ENCODE assay signal across 28 mouse cellular contexts in the genomic region with DNA sequence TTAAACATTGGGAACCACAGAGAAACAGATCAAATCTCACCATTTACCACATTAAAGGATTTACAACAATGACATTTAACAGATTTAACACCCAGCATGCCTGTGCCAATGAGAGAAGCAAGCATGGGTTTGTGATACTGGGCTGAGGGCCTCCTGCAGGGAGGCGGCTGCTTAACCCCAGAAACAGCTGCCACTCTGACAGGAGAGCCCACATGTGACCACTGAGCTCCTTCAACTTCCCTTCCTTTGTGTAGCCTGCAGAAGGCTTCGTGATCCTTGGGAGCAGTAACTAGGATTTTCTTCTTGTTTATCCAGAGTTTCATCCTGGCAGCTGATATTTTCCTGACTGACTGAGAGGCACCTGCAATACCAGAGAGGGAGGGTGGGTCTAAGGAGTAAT. TPM values are rescaled to one million over a fixed set of nuclear protein-coding genes. Genes with fewer than 3 reads are reported as not detected.
A peak's percentile ranks its signal among the peaks of the same experiment; 100 is the strongest.
DNase-seq lines count a peak whose midpoint lies in the region; ATAC-seq and TF ChIP-seq lines count a peak whose summit lies in the region.
"Had no signal": no experiment of that assay in that cellular context is flagged by ENCODE, and none has a peak within 500 bp of the region (broad histone marks: within the 10 kb centered on the region; RNA-seq: fewer than 3 reads in every experiment).

No protein-coding gene starts in this region.

- no peak overlapping the region for H3K9ac ChIP-seq in embryonic facial prominence, embryonic 14.5 days (ENCODE audit: low read depth, low read length)
- H3K9ac ChIP-seq: embryonic facial prominence, embryonic 12.5 days; forebrain, embryonic 12.5 days; forebrain, embryonic 15.5 days; hindbrain, embryonic 12.5 days; hindbrain, embryonic 15.5 days had no signal

- intact Hi-C loops in left cerebral cortex, postnatal 4 days (cut with DNase I): no loop called here
- intact Hi-C loops in left cerebral cortex, adult 2 months (cut with DNase I): no loop called here

- no peaks in the 10 kb centered on the region for H3K4me1 ChIP-seq in embryonic facial prominence, embryonic 14.5 days (ENCODE audit: control insufficient read depth, insufficient read depth, low read length)
- H3K4me1 ChIP-seq in embryonic facial prominence, embryonic 10.5 days: peaks cover 3% of the 10 kb centered on the region; the same call in 1 of the 2 replicates
- H3K4me1 ChIP-seq: embryonic facial prominence, embryonic 12.5 days; forebrain, embryonic 15.5 days; hindbrain, embryonic 12.5 days; hindbrain, embryonic 15.5 days had no signal

- no peak overlapping the region for H3K27ac ChIP-seq in embryonic facial prominence, embryonic 14.5 days (replicated peaks; ENCODE audit: low read depth, low read length)
- no peak overlapping the region for H3K27ac ChIP-seq in embryonic facial prominence, embryonic 10.5 days (replicated peaks)
- no peak overlapping the region for H3K27ac ChIP-seq in left cerebral cortex, adult 2 months
- H3K27ac ChIP-seq: embryonic facial prominence, embryonic 12.5 days; forebrain, embryonic 12.5 days; forebrain, embryonic 15.5 days; heart, adult 2 months; hindbrain, embryonic 12.5 days; hindbrain, embryonic 15.5 days had no signal

- ATAC-seq in embryonic facial prominence, embryonic 14.5 days (ENCODE audit: low read depth): no peak
- ATAC-seq: activated CD4-positive, CD25-positive, alpha-beta regulatory T cell, adult 4 months; forebrain, embryonic 15.5 days; inflammation-experienced regulatory T-cells, adult 6 months had no signal

- no peak overlapping the region for H3K4me3 ChIP-seq in embryonic facial prominence, embryonic 14.5 days (ENCODE audit: low read depth, low read length)
- no peak overlapping the region for H3K4me3 ChIP-seq in embryonic facial prominence, embryonic 10.5 days
- H3K4me3 ChIP-seq in left cerebral cortex, adult 2 months: no peak overlapping the region
- H3K4me3 ChIP-seq: embryonic facial prominence, embryonic 12.5 days; erythroblast, embryonic 14.5 days; forebrain, embryonic 12.5 days; forebrain, embryonic 15.5 days; heart, adult 2 months; hindbrain, embryonic 12.5 days; hindbrain, embryonic 15.5 days had no signal

- WGBS in embryonic facial prominence, embryonic 14.5 days: 26% methylated on average over 2 of the region's 2 CpGs
- WGBS in embryonic facial prominence, embryonic 10.5 days: 42% methylated on average over 2 of the region's 2 CpGs

- no peaks in the 10 kb centered on the region for H3K27me3 ChIP-seq in embryonic facial prominence, embryonic 14.5 days (replicated peaks; ENCODE audit: control insufficient read depth, insufficient read depth, low read length)
- H3K27me3 ChIP-seq in embryonic facial prominence, embryonic 10.5 days (replicated peaks; ENCODE audit: low read depth, poor library complexity, severe bottlenecking): no peaks in the 10 kb centered on the region
- H3K27me3 ChIP-seq: embryonic facial prominence, embryonic 12.5 days; forebrain, embryonic 12.5 days; forebrain, embryonic 15.5 days; hindbrain, embryonic 12.5 days; hindbrain, embryonic 15.5 days had no signal

- no peaks in the 10 kb centered on the region for H3K36me3 ChIP-seq in embryonic facial prominence, embryonic 14.5 days (ENCODE audit: control insufficient read depth, insufficient read depth, low read length)
- no peaks in the 10 kb centered on the region for H3K36me3 ChIP-seq in embryonic facial prominence, embryonic 10.5 days (replicated peaks)
- H3K36me3 ChIP-seq: embryonic facial prominence, embryonic 12.5 days; forebrain, embryonic 12.5 days; hindbrain, embryonic 12.5 days; hindbrain, embryonic 15.5 days had no signal

- no peak for TF ChIP-seq CTCF in left cerebral cortex, adult 2 months (IDR thresholded peaks at IDR 0.05)

- H3K4me2 ChIP-seq in embryonic facial prominence, embryonic 14.5 days (ENCODE audit: low read depth, low read length): no peak overlapping the region
- H3K4me2 ChIP-seq: embryonic facial prominence, embryonic 12.5 days; forebrain, embryonic 12.5 days; forebrain, embryonic 15.5 days; heart, embryonic 11.5 days; hindbrain, embryonic 12.5 days; hindbrain, embryonic 15.5 days had no signal

- peak; percentile 4 for DNase-seq in embryonic facial prominence, embryonic 14.5 days (ENCODE audit: low spot score)
- DNase-seq in embryonic facial prominence, embryonic 10.5 days (ENCODE audit: low spot score): no peak
- DNase-seq in left cerebral cortex, postnatal 4 days: peak; percentile 7
- DNase-seq in left cerebral cortex, adult 2 months (ENCODE audit: extremely low spot score in 1 of 2, low spot score in 2 of 2): no peak
- DNase-seq in retina, embryonic 14.5 days (ENCODE audit: low spot score): peak; percentile 2
- DNase-seq in retina, postnatal 1 day: no peak
- DNase-seq: adrenal gland, adult 8-10 months; adrenal gland, postnatal 25 days; cerebellum, adult 18-20 months; cerebellum, adult 9-10 months; gastrocnemius, postnatal 25 days; heart, adult 2 months had no signal

- peaks cover 9% of the 10 kb centered on the region for H3K9me3 ChIP-seq in embryonic facial prominence, embryonic 14.5 days (ENCODE audit: control insufficient read depth, low read length)
- H3K9me3 ChIP-seq in embryonic facial prominence, embryonic 10.5 days: peaks cover 4% of the 10 kb centered on the region; the same call in 1 of the 2 replicates
- H3K9me3 ChIP-seq: embryonic facial prominence, embryonic 12.5 days; hindbrain, embryonic 15.5 days had no signal

RNA-seq across cellular contexts. Expression of a gene that starts 10.5 kb away (rescaled TPM):
- polyA plus RNA-seq in embryonic facial prominence, embryonic 14.5 days (2014; fragmentation: Nextera tagmentation; extraction: Ambion mirVana): not detected in 2 replicates
- not detected in 2 replicates for polyA plus RNA-seq in embryonic facial prominence, embryonic 10.5 days (2016; fragmentation: Nextera tagmentation; extraction: Ambion mirVana)
- total RNA-seq in left cerebral cortex, postnatal 4 days (2021): not detected
- total RNA-seq in left cerebral cortex, adult 2 months (2021): not detected
- total RNA-seq: adrenal gland, adult 8-10 months; adrenal gland, postnatal 25 days; ES-E14; gastrocnemius, adult 8-10 months; gastrocnemius, postnatal 25 days; heart, adult 2 months; heart, postnatal 25 days; hematopoietic stem cell, adult 5-6 weeks had no signal
- polyA plus RNA-seq: activated CD4-positive, CD25-positive, alpha-beta regulatory T cell, adult 4 months; embryonic facial prominence, embryonic 12.5 days; erythroblast, embryonic 14.5 days; forebrain, embryonic 12.5 days; forebrain, embryonic 15.5 days; gonadal fat pad, adult 2 months; heart, adult 2 months; heart, embryonic 11.5 days; heart, embryonic 14.5 days; heart, postnatal 0 days; hindbrain, embryonic 12.5 days; hindbrain, embryonic 15.5 days; inflammation-experienced regulatory T-cells, adult 6 months had no signal

Comparison
In these comparisons a context has a peak if more than half of its experiments do, and no peak if none do; other contexts are left out.
1. DNase-seq: peak in embryonic facial prominence, embryonic 14.5 days (single experiment), left cerebral cortex, postnatal 4 days (single experiment) and retina, embryonic 14.5 days (single experiment); none in embryonic facial prominence, embryonic 10.5 days (single experiment), left cerebral cortex, adult 2 months (0 of 2) and retina, postnatal 1 day (single experiment).